Mouse (Mus musculus) kidney, postnatal 0 days (tissue): ENCODE measurements at regions not wholly inside any gene's neighbourhood (a gene's known extent, or its start where the extent isn't known, plus 50 kb on each side); places are given as distances from the start of the nearest gene placed in this dataset.

Experiments
- ATAC-seq: fragments of 200-750 bp; cut with Nextera tagmentation; replicated peaks from 2 replicates; pipeline ENCODE4 v1.8.0; 2017; ENCODE audit warnings: low read depth, moderate number of reproducible peaks, moderate TSS enrichment, moderate library complexity; ENCODE audit not compliant: low FRiP score
- DNase-seq: peaks from one replicate; pipeline ENCODE4 v3.0.0-alpha.2; 2016; ENCODE audit warnings: low spot score
- H3K27ac ChIP-seq: fragments of 300-500 bp; sonication (generic); 2 replicates; pipeline ENCODE4 v1.5.1; 2014; ENCODE audit warnings: mild to moderate bottlenecking
- H3K27me3 ChIP-seq: fragments of 300-500 bp; sonication (generic); 2 replicates; pipeline ENCODE4 v1.6.1; 2014; ENCODE audit warnings: low read length, mixed read lengths; ENCODE audit not compliant: insufficient read depth
- H3K36me3 ChIP-seq: fragments of 300-500 bp; sonication (generic); 2 replicates; pipeline ENCODE4 v1.6.1; 2014; ENCODE audit warnings: low read length, mixed read lengths; ENCODE audit not compliant: insufficient read depth
- H3K4me1 ChIP-seq: fragments of 300-500 bp; sonication (generic); replicated peaks from 2 replicates; pipeline ENCODE4 v1.6.1; 2014; ENCODE audit warnings: antibody characterized with exemption, low read length, mixed read lengths; ENCODE audit not compliant: insufficient read depth
- H3K4me2 ChIP-seq: fragments of 300-500 bp; sonication (generic); 2 replicates; pipeline ENCODE4 v1.6.1; 2014; ENCODE audit warnings: mild to moderate bottlenecking, low read length, moderate library complexity, mixed read lengths
- H3K4me3 ChIP-seq: fragments of 300-500 bp; sonication (generic); replicated peaks from 2 replicates; pipeline ENCODE4 v1.5.1; 2014; ENCODE audit warnings: low read depth, low read length
- H3K9ac ChIP-seq: fragments of 300-500 bp; sonication (generic); 2 replicates; pipeline ENCODE4 v1.6.1; 2014; ENCODE audit warnings: low read depth, low read length
- H3K9me3 ChIP-seq: fragments of 300-500 bp; sonication (generic); replicated peaks from 2 replicates; pipeline ENCODE4 v1.6.1; 2016; ENCODE audit warnings: low read length, inconsistent platforms, mixed read lengths
- CTCF ChIP-seq: IDR thresholded peaks from 2 replicates; pipeline ENCODE4 v1.5.1; 2016; ENCODE audit warnings: antibody characterized with exemption, low read depth, mild to moderate bottlenecking, moderate library complexity
- WGBS: fragments of 180-500 bp; shearing (Covaris S2); extraction: QIAGEN DNeasy Blood & Tissue Kit; methylation state at CpG from one replicate; pipeline ENCODE4 v1.1.7; 2014; 5-methylcytosine and 5-hydroxymethylcytosine counted together

- no peak for ATAC-seq
- WGBS = 45% methylated on average over 3 of the region's 3 CpGs
Observed at GRCm38 (mm10) chr16:73404509-73404908, 1007.1 kb downstream of the Robo2 start.

GRCm38 (mm10) chr16:73404099-73404498 is 1007.5 kb downstream of the Robo2 start:
- 66% methylated on average over 3 of the region's 3 CpGs for WGBS
- no peak for TF ChIP-seq CTCF

More at GRCm38 (mm10) chr16:73404509-73404908, 1007.1 kb downstream of the Robo2 start:
- no peak for TF ChIP-seq CTCF
- no peaks in the 10 kb centered on the region for H3K27me3 ChIP-seq
- no peak overlapping the region for H3K27ac ChIP-seq
- no peak overlapping the region for H3K4me2 ChIP-seq
- no peak overlapping the region for H3K9ac ChIP-seq
- H3K4me1 ChIP-seq = no peaks in the 10 kb centered on the region
- no peak for DNase-seq
- H3K4me3 ChIP-seq = no peak overlapping the region
- H3K9me3 ChIP-seq = no peaks in the 10 kb centered on the region
- no peaks in the 10 kb centered on the region for H3K36me3 ChIP-seq

GRCm38 (mm10) chr16:73379056-73379455 is 1032.6 kb downstream of the Robo2 start:
- H3K27me3 ChIP-seq = no peaks in the 10 kb centered on the region
- H3K4me3 ChIP-seq = no peak overlapping the region
- 37% methylated on average over 2 of the region's 2 CpGs for WGBS
- H3K9me3 ChIP-seq = no peaks in the 10 kb centered on the region
- DNase-seq (no peak), ATAC-seq (no peak)
- H3K36me3 ChIP-seq = no peaks in the 10 kb centered on the region
- no peak overlapping the region for H3K27ac ChIP-seq
- no peaks in the 10 kb centered on the region for H3K4me1 ChIP-seq
- no peak overlapping the region for H3K9ac ChIP-seq
- TF ChIP-seq CTCF = no peak
- no peak overlapping the region for H3K4me2 ChIP-seq

More at GRCm38 (mm10) chr16:73404099-73404498, 1007.5 kb downstream of the Robo2 start:
- Histone ChIP-seq H3K4me1 (no peaks in the 10 kb centered on the region), H3K36me3 (no peaks in the 10 kb centered on the region), H3K9me3 (no peaks in the 10 kb centered on the region), H3K27ac (no peak overlapping the region), H3K4me3 (no peak overlapping the region), H3K27me3 (no peaks in the 10 kb centered on the region), H3K4me2 (no peak overlapping the region), H3K9ac (no peak overlapping the region)
- ATAC-seq = no peak
- no peak for DNase-seq

GRCm38 (mm10) chr16:73374608-73375165 is 1036.9 kb downstream of the Robo2 start:
- 76% methylated on average over 3 of the region's 3 CpGs for WGBS
- TF ChIP-seq CTCF = no peak
- H3K27ac ChIP-seq = no peak overlapping the region
- no peaks in the 10 kb centered on the region for H3K9me3 ChIP-seq
- no peak overlapping the region for H3K9ac ChIP-seq
- H3K27me3 ChIP-seq = no peaks in the 10 kb centered on the region
- H3K4me2 ChIP-seq = no peak overlapping the region
- DNase-seq (no peak), ATAC-seq (no peak)
- H3K4me1 ChIP-seq = no peaks in the 10 kb centered on the region
- no peaks in the 10 kb centered on the region for H3K36me3 ChIP-seq
- H3K4me3 ChIP-seq = no peak overlapping the region

GRCm38 (mm10) chr16:73368607-73369233 is 1042.9 kb downstream of the Robo2 start:
- Histone ChIP-seq H3K4me2 (peak overlapping the region; percentile 37; the same call in 1 of the 2 replicates), H3K27ac (no peak overlapping the region)
- TF ChIP-seq CTCF = no peak

GRCm38 (mm10) chr16:73367926-73368325 is 1043.7 kb downstream of the Robo2 start:
- Histone ChIP-seq H3K4me2 (peak overlapping the region; percentile 37), H3K9me3 (no peaks in the 10 kb centered on the region), H3K9ac (no peak overlapping the region), H3K36me3 (no peaks in the 10 kb centered on the region), H3K4me1 (no peaks in the 10 kb centered on the region), H3K4me3 (no peak overlapping the region), H3K27ac (no peak overlapping the region), H3K27me3 (no peaks in the 10 kb centered on the region)
- 43% methylated on average over 5 of the region's 5 CpGs for WGBS
- no peak for TF ChIP-seq CTCF
- ATAC-seq (no peak), DNase-seq (peak; percentile 84)

More at GRCm38 (mm10) chr16:73368607-73369233, 1042.9 kb downstream of the Robo2 start:
- H3K27me3 ChIP-seq = no peaks in the 10 kb centered on the region
- H3K36me3 ChIP-seq = no peaks in the 10 kb centered on the region
- DNase-seq = peak; percentile 9
- no peaks in the 10 kb centered on the region for H3K4me1 ChIP-seq
- no peak for ATAC-seq
- H3K4me3 ChIP-seq = no peak overlapping the region
- no peaks in the 10 kb centered on the region for H3K9me3 ChIP-seq
- WGBS = 48% methylated on average over 10 of the region's 10 CpGs
- H3K9ac ChIP-seq = no peak overlapping the region
